Mouse (Mus musculus): ENCODE data around the gene Dstyk. TPM values are rescaled to one million over a fixed set of nuclear protein-coding genes. Genes with fewer than 3 reads are reported as not detected.
A peak's percentile ranks its signal among the peaks of the same experiment; 100 is the strongest.

Gene Dstyk
- total and polyA plus RNA-seq, 3 experiments, result 8.9 to 16.0 (median 14.6) TPM

DNA sequence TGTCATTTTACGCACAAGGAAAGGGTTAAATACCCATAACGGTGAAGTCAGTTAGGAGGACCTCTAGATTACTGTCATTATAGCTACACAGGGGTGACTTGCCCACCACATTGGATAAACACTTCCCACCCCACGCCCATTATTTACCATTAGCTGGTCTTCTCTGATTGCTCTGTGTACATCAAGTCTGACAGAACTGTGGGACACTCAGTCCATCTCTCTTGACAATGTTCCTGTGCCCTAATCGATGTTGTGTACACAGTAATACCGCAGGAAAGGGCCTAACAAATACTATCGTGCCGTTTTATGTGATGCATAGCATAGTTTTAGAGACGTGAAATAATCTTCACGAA is 59.2 kb downstream of the Dstyk start:
- Histone ChIP-seq H3K9ac (ENCODE audit: low read depth, low read length) (peak overlapping the region; percentile 91), H3K27me3 (ENCODE audit: control insufficient read depth, insufficient read depth, low read length) (no peaks in the 10 kb centered on the region), H3K27ac (peak overlapping the region; percentile 92), H3K4me3 (peak overlapping the region; percentile 96), H3K36me3 (ENCODE audit: control insufficient read depth, insufficient read depth, low read length) (no peaks in the 10 kb centered on the region; the same call in none of the 2 replicates), H3K4me1 (ENCODE audit: control insufficient read depth, insufficient read depth, low read length) (peaks cover 4% of the 10 kb centered on the region), H3K79me2 (replicated peaks; ENCODE audit: control insufficient read depth, insufficient read depth, low read length) (peaks cover 2% of the 10 kb centered on the region; the same call in 1 of the 2 replicates)
- intact Hi-C loops (cut with DNase I), result loop anchor here (5.0 kb wide), 1 partner anchor 39 kb away; no protein-coding TSS in a partner anchor
- 4% methylated on average over 9 of the region's 9 CpGs for WGBS
- DNase-seq, result peak in 1 of 2 experiments; percentile 27
- TF ChIP-seq EP300 (IDR thresholded peaks at IDR 0.05; ENCODE audit: insufficient read depth, low read depth, low read length) (no peak), CTCF (IDR thresholded peaks at IDR 0.05) (no peak), POLR2A (IDR thresholded peaks at IDR 0.05; ENCODE audit: insufficient read depth, low read depth, low read length) (no peak)

GRCm38 (mm10) chr1:132476928-132477691 is 59.8 kb downstream of the Dstyk start, which contains the start of gene Rbbp5:
Rbbp5 (plus strand) TSS chr1:132477365.
- peak within 1 kb of the TSS; percentile 91 for H3K9ac ChIP-seq (ENCODE audit: low read depth, low read length)
- H3K27ac ChIP-seq, result peak within 1 kb of the TSS; percentile 92
- under 1% methylated on average over 43 of the region's 43 CpGs for WGBS
- peaks cover 4% of the 10 kb centered on the region for H3K4me1 ChIP-seq (ENCODE audit: control insufficient read depth, insufficient read depth, low read length)
- H3K36me3 ChIP-seq (ENCODE audit: control insufficient read depth, insufficient read depth, low read length), result no peaks in the 10 kb centered on the region; the same call in none of the 2 replicates
- TF ChIP-seq EP300 (IDR thresholded peaks at IDR 0.05; ENCODE audit: insufficient read depth, low read depth, low read length), result 0 out of 2 replicates have a peak, but pooled peaks have one; percentile 40
- TF ChIP-seq POLR2A (IDR thresholded peaks at IDR 0.05; ENCODE audit: insufficient read depth, low read depth, low read length), result peak; percentile 62
- TF ChIP-seq CTCF (IDR thresholded peaks at IDR 0.05), result peak; percentile 24
- peak; percentile 86 to 92 for DNase-seq
- H3K79me2 ChIP-seq (replicated peaks; ENCODE audit: control insufficient read depth, insufficient read depth, low read length), result peaks cover 2% of the 10 kb centered on the region; the same call in 1 of the 2 replicates
- peak within 1 kb of the TSS; percentile 96 for H3K4me3 ChIP-seq
- H3K27me3 ChIP-seq (ENCODE audit: control insufficient read depth, insufficient read depth, low read length), result no peaks in the 10 kb centered on the region
- intact Hi-C loops (cut with DNase I), result loop anchor here (1.0 to 5.0 kb wide), 2 partner anchors 40 to 60 kb away; partner anchors contain the start of gene Dstyk

DNA sequence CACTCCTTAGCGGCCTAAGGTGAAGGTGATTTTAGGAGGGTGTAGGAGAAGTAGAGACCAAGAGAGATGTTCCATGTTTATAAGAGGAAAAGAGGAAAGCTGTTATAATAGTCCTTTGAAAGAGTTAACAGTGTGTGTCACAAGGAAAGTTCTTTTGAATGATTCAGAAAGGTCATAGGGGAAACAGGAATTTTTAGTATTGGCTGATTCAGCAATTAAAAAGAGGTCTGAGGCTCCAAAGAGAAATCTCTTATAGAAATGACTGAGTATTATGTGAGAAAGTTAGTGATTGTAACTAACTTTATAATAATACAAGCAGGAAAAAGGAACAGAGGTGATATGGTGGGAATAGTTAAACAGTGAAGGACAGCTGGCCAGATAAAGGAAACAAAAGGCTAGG is 62.1 kb downstream of the Dstyk start:
- no peak for TF ChIP-seq CTCF (IDR thresholded peaks at IDR 0.05)
- TF ChIP-seq EP300 (IDR thresholded peaks at IDR 0.05; ENCODE audit: insufficient read depth, low read depth, low read length), result no peak
- TF ChIP-seq POLR2A (IDR thresholded peaks at IDR 0.05; ENCODE audit: insufficient read depth, low read depth, low read length), result no peak
- intact Hi-C loops (cut with DNase I), result loop anchor here (2.0 to 5.0 kb wide), 2 partner anchors 42 to 113 kb away; no protein-coding TSS in a partner anchor
- WGBS, result 80% methylated on average over 1 of the region's 1 CpGs
- Histone ChIP-seq H3K27ac (no peak overlapping the region), H3K36me3 (ENCODE audit: control insufficient read depth, insufficient read depth, low read length) (no peaks in the 10 kb centered on the region; the same call in none of the 2 replicates), H3K4me1 (ENCODE audit: control insufficient read depth, insufficient read depth, low read length) (peaks cover 4% of the 10 kb centered on the region), H3K4me3 (no peak overlapping the region), H3K9ac (ENCODE audit: low read depth, low read length) (no peak overlapping the region), H3K27me3 (ENCODE audit: control insufficient read depth, insufficient read depth, low read length) (no peaks in the 10 kb centered on the region), H3K79me2 (replicated peaks; ENCODE audit: control insufficient read depth, insufficient read depth, low read length) (peaks cover 4% of the 10 kb centered on the region; the same call in 1 of the 2 replicates)
- DNase-seq, result no peak

GRCm38 (mm10) chr1:132481619-132482018 is 64.3 kb downstream of the Dstyk start:
- WGBS, result 93% methylated on average over 2 of the region's 2 CpGs
- peaks cover 2% of the 10 kb centered on the region for H3K4me1 ChIP-seq (ENCODE audit: control insufficient read depth, insufficient read depth, low read length)
- no peaks in the 10 kb centered on the region for H3K27me3 ChIP-seq (ENCODE audit: control insufficient read depth, insufficient read depth, low read length)
- TF ChIP-seq POLR2A (IDR thresholded peaks at IDR 0.05; ENCODE audit: insufficient read depth, low read depth, low read length), result no peak
- TF ChIP-seq EP300 (IDR thresholded peaks at IDR 0.05; ENCODE audit: insufficient read depth, low read depth, low read length), result no peak
- no peak for TF ChIP-seq CTCF (IDR thresholded peaks at IDR 0.05)
- H3K4me3 ChIP-seq, result no peak overlapping the region
- H3K27ac ChIP-seq, result no peak overlapping the region
- no peak for DNase-seq
- intact Hi-C loops (cut with DNase I), result no loop called here
- H3K9ac ChIP-seq (ENCODE audit: low read depth, low read length), result no peak overlapping the region
- H3K79me2 ChIP-seq (replicated peaks; ENCODE audit: control insufficient read depth, insufficient read depth, low read length), result peaks cover 5% of the 10 kb centered on the region
- H3K36me3 ChIP-seq (ENCODE audit: control insufficient read depth, insufficient read depth, low read length), result peaks cover under 1% of the 10 kb centered on the region

- Histone ChIP-seq H3K4me1 (ENCODE audit: control insufficient read depth, insufficient read depth, low read length) (peaks cover 2% of the 10 kb centered on the region), H3K79me2 (replicated peaks; ENCODE audit: control insufficient read depth, insufficient read depth, low read length) (peaks cover 7% of the 10 kb centered on the region), H3K36me3 (ENCODE audit: control insufficient read depth, insufficient read depth, low read length) (peaks cover 3% of the 10 kb centered on the region), H3K27me3 (ENCODE audit: control insufficient read depth, insufficient read depth, low read length) (no peaks in the 10 kb centered on the region; the same call in 1 of the 2 replicates), H3K27ac (no peak overlapping the region), H3K4me3 (no peak overlapping the region), H3K9ac (ENCODE audit: low read depth, low read length) (no peak overlapping the region)
- WGBS, result 82% methylated on average over 3 of the region's 3 CpGs
- DNase-seq, result no peak
- TF ChIP-seq POLR2A (IDR thresholded peaks at IDR 0.05; ENCODE audit: insufficient read depth, low read depth, low read length), result no peak
- TF ChIP-seq EP300 (IDR thresholded peaks at IDR 0.05; ENCODE audit: insufficient read depth, low read depth, low read length), result no peak
- TF ChIP-seq CTCF (IDR thresholded peaks at IDR 0.05), result no peak
- intact Hi-C loops (cut with DNase I), result no loop called here
These were observed 65.9 kb downstream of the Dstyk start for GRCm38 (mm10) chr1:132483234-132483633.

DNA sequence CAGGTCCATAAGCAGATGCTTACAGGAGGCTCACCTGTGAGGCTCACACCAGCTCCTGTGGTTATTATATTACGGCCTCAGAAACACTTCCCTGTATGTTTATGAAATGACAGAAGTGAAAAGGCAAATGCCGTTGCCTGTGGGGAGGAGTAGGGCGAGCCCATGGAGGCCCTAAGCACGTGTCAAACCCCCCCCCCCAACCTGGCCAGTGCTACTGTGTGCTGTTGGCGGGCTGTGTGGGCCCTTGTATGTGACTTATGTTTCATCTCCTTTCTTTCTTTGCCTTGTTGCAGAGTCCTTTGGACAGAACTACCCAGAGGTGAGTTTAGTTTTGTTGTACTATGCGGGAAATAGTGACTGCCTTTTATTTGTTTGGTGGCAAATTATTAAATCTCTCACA is 66.4 kb downstream of the Dstyk start:
- no peak for DNase-seq
- intact Hi-C loops (cut with DNase I), result no loop called here
- no peak overlapping the region for H3K4me3 ChIP-seq
- no peak overlapping the region for H3K9ac ChIP-seq (ENCODE audit: low read depth, low read length)
- H3K27ac ChIP-seq, result no peak overlapping the region
- peaks cover 3% of the 10 kb centered on the region for H3K36me3 ChIP-seq (ENCODE audit: control insufficient read depth, insufficient read depth, low read length)
- TF ChIP-seq CTCF (IDR thresholded peaks at IDR 0.05) (no peak), EP300 (IDR thresholded peaks at IDR 0.05; ENCODE audit: insufficient read depth, low read depth, low read length) (no peak), POLR2A (IDR thresholded peaks at IDR 0.05; ENCODE audit: insufficient read depth, low read depth, low read length) (no peak)
- H3K27me3 ChIP-seq (ENCODE audit: control insufficient read depth, insufficient read depth, low read length), result no peaks in the 10 kb centered on the region; the same call in 1 of the 2 replicates
- WGBS, result 94% methylated on average over 6 of the region's 6 CpGs
- no peaks in the 10 kb centered on the region; the same call in 1 of the 2 replicates for H3K4me1 ChIP-seq (ENCODE audit: control insufficient read depth, insufficient read depth, low read length)
- H3K79me2 ChIP-seq (replicated peaks; ENCODE audit: control insufficient read depth, insufficient read depth, low read length), result peaks cover 7% of the 10 kb centered on the region

All from heart, adult 2 months (tissue).